Mouse (Mus musculus): Measurements from ENCODE around the gene Gm11639. TPM values are rescaled to one million over a fixed set of nuclear protein-coding genes. Genes with fewer than 3 reads are reported as not detected.
A peak's percentile ranks its signal among the peaks of the same experiment; 100 is the strongest.
"Not testable (repeated sequence)": the region's sequence is repeated elsewhere in the genome, so short reads cannot be mapped to it uniquely, and the experiment has no call there.

The Gm11639 gene
- polyA plus RNA-seq, 1 experiment from 2014 or later, result not detected

GRCm38 (mm10) chr11:105028744-105029348, 343.3 kb downstream of the Gm11639 start:
- Histone ChIP-seq H3K36me3 (no peaks in the 10 kb centered on the region), H3K27ac (no peak overlapping the region), H3K27me3 (ENCODE audit: low read depth, poor library complexity, severe bottlenecking) (no peaks in the 10 kb centered on the region), H3K4me3 (no peak overlapping the region), H3K4me1 (peaks cover 5% of the 10 kb centered on the region), H3K9me3 (replicated peaks) (no peaks in the 10 kb centered on the region)
- WGBS, result 32% methylated on average over 6 of the region's 6 CpGs
- no peak for DNase-seq (ENCODE audit: low spot score)

DNA sequence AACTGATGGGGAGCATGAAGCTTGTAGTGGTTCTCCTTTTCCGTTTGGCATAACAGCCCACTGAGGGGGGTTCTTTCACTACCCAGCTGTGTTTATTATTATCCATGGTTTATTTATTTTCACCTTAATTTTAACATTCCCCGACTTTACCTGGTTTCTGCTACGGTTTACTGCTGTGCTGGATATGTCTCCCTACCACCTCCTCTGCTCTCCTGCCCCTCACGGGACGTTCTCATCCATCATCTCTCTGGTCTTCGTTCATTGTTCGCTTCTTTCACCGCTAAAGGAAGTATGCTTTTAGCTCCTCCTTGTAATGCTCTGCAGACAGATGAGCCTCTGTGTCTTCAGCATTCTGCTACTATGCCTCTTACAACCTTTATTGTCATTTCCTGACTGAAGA, 344.0 kb downstream of the Gm11639 start:
- no peaks in the 10 kb centered on the region for H3K27me3 ChIP-seq (ENCODE audit: low read depth, poor library complexity, severe bottlenecking)
- no peak for DNase-seq (ENCODE audit: low spot score)
- no peaks in the 10 kb centered on the region for H3K36me3 ChIP-seq
- H3K4me1 ChIP-seq, result peaks cover 5% of the 10 kb centered on the region
- H3K9me3 ChIP-seq (replicated peaks), result no peaks in the 10 kb centered on the region
- 85% methylated on average over 8 of the region's 8 CpGs for WGBS
- no peak overlapping the region for H3K4me3 ChIP-seq
- no peak overlapping the region for H3K27ac ChIP-seq

DNA sequence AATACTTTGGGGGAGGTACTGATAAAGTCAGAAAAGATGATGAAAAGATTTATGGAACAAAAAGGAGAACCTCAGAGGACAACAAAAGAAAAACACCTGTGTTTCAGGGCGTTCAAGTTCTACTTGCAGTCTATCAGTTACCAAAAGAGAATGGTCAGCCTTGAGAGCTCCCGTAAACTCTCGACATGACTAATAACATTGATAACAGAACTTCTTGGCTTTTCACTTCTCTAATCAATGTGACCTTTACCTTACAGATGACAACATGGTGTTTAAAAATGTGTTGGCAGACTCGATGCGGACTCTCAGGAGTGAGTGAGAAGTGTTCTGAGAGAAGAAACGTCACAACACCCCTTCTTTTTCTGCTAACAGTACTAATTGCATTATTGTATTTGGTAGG, 344.7 kb downstream of the Gm11639 start:
- no peak overlapping the region for H3K27ac ChIP-seq
- H3K4me1 ChIP-seq, result peaks cover 5% of the 10 kb centered on the region
- no peaks in the 10 kb centered on the region for H3K27me3 ChIP-seq (ENCODE audit: low read depth, poor library complexity, severe bottlenecking)
- WGBS, result 86% methylated on average over 6 of the region's 6 CpGs
- H3K4me3 ChIP-seq, result no peak overlapping the region
- no peaks in the 10 kb centered on the region for H3K36me3 ChIP-seq
- no peak for DNase-seq (ENCODE audit: low spot score)
- no peaks in the 10 kb centered on the region for H3K9me3 ChIP-seq (replicated peaks)

- Histone ChIP-seq H3K4me1 (peaks cover 5% of the 10 kb centered on the region), H3K27me3 (ENCODE audit: low read depth, poor library complexity, severe bottlenecking) (no peaks in the 10 kb centered on the region), H3K4me3 (no peak overlapping the region), H3K36me3 (no peaks in the 10 kb centered on the region), H3K9me3 (replicated peaks) (no peaks in the 10 kb centered on the region), H3K27ac (no peak overlapping the region)
- DNase-seq (ENCODE audit: low spot score), result no peak
- WGBS, result 76% methylated on average over 2 of the region's 2 CpGs
Observed at GRCm38 (mm10) chr11:105031103-105031502, 345.6 kb downstream of the Gm11639 start.

DNA sequence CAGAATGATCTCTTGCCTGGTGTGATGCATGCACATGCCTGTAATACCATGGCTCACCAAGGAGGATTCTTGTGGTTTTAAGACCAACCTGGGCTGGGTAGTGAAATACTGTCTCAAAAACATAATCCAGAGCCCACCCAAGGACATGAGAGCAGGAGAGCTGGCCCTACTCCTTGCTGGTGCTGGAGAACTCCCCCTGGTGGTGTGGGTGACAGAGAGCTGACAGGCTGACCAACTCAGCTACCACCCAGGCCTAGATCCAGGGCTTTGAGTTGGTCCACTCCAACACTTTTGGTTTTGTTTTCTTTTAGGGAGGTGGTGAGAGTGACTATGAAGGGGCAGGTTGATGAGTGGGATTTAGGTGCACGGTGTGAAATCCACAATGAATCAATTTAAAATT, 349.6 kb downstream of the Gm11639 start:
- no peak overlapping the region for H3K27ac ChIP-seq
- no peak overlapping the region for H3K4me3 ChIP-seq
- H3K36me3 ChIP-seq, result no peaks in the 10 kb centered on the region
- no peaks in the 10 kb centered on the region for H3K27me3 ChIP-seq (ENCODE audit: low read depth, poor library complexity, severe bottlenecking)
- DNase-seq (ENCODE audit: low spot score), result no peak
- H3K4me1 ChIP-seq, result no peaks in the 10 kb centered on the region
- WGBS, result 84% methylated on average over 1 of the region's 1 CpGs
- H3K9me3 ChIP-seq (replicated peaks), result no peaks in the 10 kb centered on the region

GRCm38 (mm10) chr11:105063292-105063691, 377.8 kb downstream of the Gm11639 start, which contains the start of gene Efcab3:
Gene Efcab3 (plus strand): TSS chr11:105063592.
- no peak for DNase-seq (ENCODE audit: low spot score)
- Histone ChIP-seq H3K9me3 (replicated peaks) (no peaks in the 10 kb centered on the region), H3K36me3 (no peaks in the 10 kb centered on the region), H3K27ac (no peak within 1 kb of the TSS), H3K4me1 (no peaks in the 10 kb centered on the region), H3K4me3 (no peak within 1 kb of the TSS), H3K27me3 (ENCODE audit: low read depth, poor library complexity, severe bottlenecking) (no peaks in the 10 kb centered on the region)
- 92% methylated on average over 5 of the region's 5 CpGs for WGBS

DNA sequence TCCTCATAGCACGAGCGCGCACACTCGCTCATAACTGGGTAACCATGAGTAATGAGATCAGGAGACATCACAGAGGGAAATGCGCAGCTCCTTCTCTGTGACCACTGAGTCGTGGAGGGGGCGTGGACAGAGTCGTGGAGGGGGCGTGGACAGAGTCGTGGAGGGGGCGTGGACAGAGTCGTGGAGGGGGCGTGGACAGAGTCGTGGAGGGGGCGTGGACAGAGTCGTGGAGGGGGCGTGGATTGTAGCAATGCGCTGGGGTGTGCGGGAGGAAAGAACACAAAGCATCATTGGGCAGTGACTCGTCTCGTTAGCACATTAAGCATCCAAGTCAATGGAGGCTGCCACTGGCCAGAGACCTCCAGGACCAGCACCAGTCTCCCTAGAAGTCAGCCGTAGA, 426.9 kb downstream of the Gm11639 start:
- not testable (repeated sequence) for DNase-seq (ENCODE audit: low spot score); H3K4me3 ChIP-seq; H3K27ac ChIP-seq; H3K27me3 ChIP-seq (ENCODE audit: low read depth, poor library complexity, severe bottlenecking); H3K4me1 ChIP-seq; H3K36me3 ChIP-seq; H3K9me3 ChIP-seq (replicated peaks)
- 86% methylated on average over 22 of the region's 22 CpGs for WGBS

DNA sequence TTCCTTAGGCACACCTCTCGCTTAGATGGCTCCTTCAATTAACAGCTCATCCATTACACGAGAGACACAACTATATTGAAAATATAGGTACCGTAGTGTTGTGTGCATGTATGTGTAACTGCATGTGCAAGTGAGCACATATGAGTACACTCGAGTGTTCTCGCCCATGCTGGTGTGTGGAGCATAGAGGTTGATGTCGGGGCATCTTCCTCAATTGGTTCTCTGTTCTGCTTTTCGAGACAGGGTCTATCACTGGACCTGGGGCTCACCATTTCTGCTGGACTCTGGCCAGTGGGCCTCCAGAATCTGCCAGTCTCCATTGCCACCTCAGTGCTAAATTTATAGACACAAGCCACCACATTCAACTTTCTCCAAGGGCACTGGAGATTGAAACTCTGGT, 432.3 kb downstream of the Gm11639 start:
- 87% methylated on average over 7 of the region's 7 CpGs for WGBS
- DNase-seq (ENCODE audit: low spot score), result no peak
- Histone ChIP-seq H3K36me3 (no peaks in the 10 kb centered on the region), H3K27ac (no peak overlapping the region), H3K27me3 (ENCODE audit: low read depth, poor library complexity, severe bottlenecking) (no peaks in the 10 kb centered on the region), H3K4me3 (no peak overlapping the region), H3K4me1 (no peaks in the 10 kb centered on the region), H3K9me3 (replicated peaks) (no peaks in the 10 kb centered on the region)

- Histone ChIP-seq H3K36me3 (no peaks in the 10 kb centered on the region), H3K9me3 (replicated peaks) (no peaks in the 10 kb centered on the region), H3K27me3 (ENCODE audit: low read depth, poor library complexity, severe bottlenecking) (no peaks in the 10 kb centered on the region), H3K4me1 (peaks cover 6% of the 10 kb centered on the region; the same call in 1 of the 2 replicates), H3K4me3 (no peak overlapping the region), H3K27ac (no peak overlapping the region)
- DNase-seq (ENCODE audit: low spot score), result no peak
- 48% methylated on average over 4 of the region's 4 CpGs for WGBS
Observed at GRCm38 (mm10) chr11:105120551-105121061, 435.1 kb downstream of the Gm11639 start.

DNA sequence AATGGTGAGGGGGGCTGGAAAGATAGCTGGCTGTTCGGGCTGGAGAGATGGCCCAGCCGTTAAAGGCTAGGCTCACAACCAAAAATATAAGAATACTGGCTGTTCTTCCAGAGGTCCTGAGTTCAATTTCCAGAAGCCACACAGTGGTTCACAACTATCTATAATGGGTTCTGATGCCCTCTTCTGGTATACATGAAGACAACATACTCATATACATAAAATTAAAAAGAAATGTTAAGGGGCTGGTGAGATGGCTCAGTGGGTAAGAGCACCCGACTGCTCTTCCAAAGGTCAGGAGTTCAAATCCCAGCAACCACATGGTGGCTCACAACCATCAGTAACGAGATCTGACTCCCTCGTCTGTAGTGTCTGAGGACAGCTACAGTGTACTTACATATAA, 436.3 kb downstream of the Gm11639 start:
- DNase-seq (ENCODE audit: low spot score); H3K27me3 ChIP-seq (ENCODE audit: low read depth, poor library complexity, severe bottlenecking); H3K27ac ChIP-seq; H3K4me1 ChIP-seq; H3K36me3 ChIP-seq; H3K4me3 ChIP-seq; H3K9me3 ChIP-seq (replicated peaks): not testable (repeated sequence)
- 80% methylated on average over 5 of the region's 5 CpGs for WGBS

DNA sequence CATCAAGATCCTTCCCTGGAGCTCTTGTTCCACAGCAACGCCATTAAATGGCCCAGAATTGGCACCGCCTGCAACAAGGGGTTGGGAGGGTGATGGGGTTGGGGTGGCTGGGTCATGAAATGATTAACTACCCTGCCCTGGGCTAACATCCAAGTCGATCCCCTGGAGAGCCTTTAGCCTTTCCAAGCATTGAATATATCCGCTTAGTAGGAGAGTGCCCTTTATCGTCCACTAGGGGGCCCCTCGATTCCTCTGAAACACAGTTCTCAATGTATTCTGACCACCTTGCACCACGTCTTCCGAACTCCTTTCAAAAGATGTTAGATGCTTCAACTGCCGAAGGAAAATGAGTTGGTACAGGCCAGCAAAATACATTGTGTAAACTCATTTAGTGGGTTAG, 438.5 kb downstream of the Gm11639 start:
- H3K27me3 ChIP-seq (ENCODE audit: low read depth, poor library complexity, severe bottlenecking), result no peaks in the 10 kb centered on the region
- peaks cover 7% of the 10 kb centered on the region for H3K36me3 ChIP-seq
- DNase-seq (ENCODE audit: low spot score), result peak; percentile 69
- 10% methylated on average over 9 of the region's 9 CpGs for WGBS
- H3K27ac ChIP-seq, result no peak overlapping the region
- no peak overlapping the region for H3K4me3 ChIP-seq
- no peaks in the 10 kb centered on the region for H3K9me3 ChIP-seq (replicated peaks)
- peaks cover 18% of the 10 kb centered on the region for H3K4me1 ChIP-seq

DNA sequence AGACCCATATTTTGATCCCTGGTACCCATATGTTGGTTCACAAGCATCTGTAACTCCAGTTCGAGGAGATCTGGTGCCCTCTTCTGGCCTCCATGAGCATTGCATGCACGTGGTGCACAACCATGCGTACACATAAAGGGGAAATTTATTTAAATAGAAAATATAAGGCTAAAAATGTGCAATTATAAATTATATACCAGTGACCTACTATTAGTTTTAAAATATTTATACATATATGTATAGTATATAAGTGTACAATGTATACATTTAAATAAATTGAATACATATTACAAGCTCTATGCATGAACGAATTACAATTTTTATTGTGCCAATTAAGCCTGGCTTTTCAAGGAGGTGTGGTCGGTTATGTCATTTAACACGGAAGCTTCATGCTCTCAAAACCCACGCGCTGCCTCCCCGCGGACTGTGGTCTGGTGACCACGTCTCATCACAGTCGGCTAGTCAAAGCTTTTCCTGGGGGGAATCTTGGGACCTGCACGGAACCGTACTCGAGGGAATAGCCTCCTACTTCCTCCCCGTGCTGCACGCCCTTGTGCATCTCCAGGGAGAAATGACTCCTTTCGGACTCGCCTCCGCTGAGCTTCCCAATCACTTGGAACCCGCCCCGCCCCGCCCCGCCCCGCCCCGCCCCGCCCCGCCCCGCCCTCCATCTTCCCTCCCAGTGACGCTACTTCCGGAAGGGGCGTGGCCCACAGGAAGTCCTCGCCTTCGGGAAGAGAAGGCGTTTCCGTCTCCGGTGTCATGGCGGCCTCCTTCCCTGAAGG, 440.4 kb downstream of the Gm11639 start, which contains the start of gene Mettl2:
Gene Mettl2, plus strand, starts transcription at position 691 of the 785 bp plus-strand sequence.
- peaks cover 18% of the 10 kb centered on the region for H3K4me1 ChIP-seq
- peak; percentile 92 for DNase-seq (ENCODE audit: low spot score)
- WGBS, result 1% methylated on average over 38 of the region's 38 CpGs

GRCm38 (mm10) chr11:105126520-105127029, 441.1 kb downstream of the Gm11639 start:
- peak overlapping the region; percentile 79 for H3K27ac ChIP-seq
- under 1% methylated on average over 49 of the region's 49 CpGs for WGBS
- H3K36me3 ChIP-seq, result peaks cover 33% of the 10 kb centered on the region

More for the DNA sequence above, 440.4 kb downstream of the Gm11639 start, which contains the start of gene Mettl2:
- H3K27me3 ChIP-seq (ENCODE audit: low read depth, poor library complexity, severe bottlenecking), result no peaks in the 10 kb centered on the region
- peaks cover 26% of the 10 kb centered on the region for H3K36me3 ChIP-seq
- H3K27ac ChIP-seq, result peak within 1 kb of the TSS; percentile 79
- H3K4me3 ChIP-seq, result peak within 1 kb of the TSS; percentile 87
- no peaks in the 10 kb centered on the region for H3K9me3 ChIP-seq (replicated peaks)

More at GRCm38 (mm10) chr11:105126520-105127029, 441.1 kb downstream of the Gm11639 start:
- H3K4me3 ChIP-seq, result peak overlapping the region; percentile 87
- H3K9me3 ChIP-seq (replicated peaks), result no peaks in the 10 kb centered on the region
- H3K27me3 ChIP-seq (ENCODE audit: low read depth, poor library complexity, severe bottlenecking), result no peaks in the 10 kb centered on the region
- peaks cover 18% of the 10 kb centered on the region for H3K4me1 ChIP-seq
- no peak for DNase-seq (ENCODE audit: low spot score)
